Mouse (Mus musculus) embryonic facial prominence, embryonic 15.5 days (tissue): ENCODE results near the gene Afdn. TPM values are rescaled to one million over a fixed set of nuclear protein-coding genes. Genes with fewer than 3 reads are reported as not detected.

ENCODE experiments used
- polyA plus RNA-seq: library from polyadenylated mRNA; unstranded; fragments of >200 nt; fragmentation: Nextera tagmentation; extraction: Ambion mirVana; gene quantifications from 2 replicates; pipeline ENCODE4 v1.2.1, GENCODE M21; 2015

Afdn gene
- polyA plus RNA-seq, 1 experiment from 2014 or later: 81.2 TPM

Other genes starting within 250 kb of the Afdn start
- gene Tcte2, start 1.3 kb downstream of the Afdn start, polyA plus RNA-seq: 4.6 and 6.3 TPM in 2 replicates
- gene Gm7168, start 187.8 kb downstream of the Afdn start, polyA plus RNA-seq: not detected in 2 replicates
- gene Gm7356, start 243.2 kb downstream of the Afdn start, polyA plus RNA-seq: not detected in 2 replicates